In genomic region chr17:31069845-31070244, GRCm38 (mm10) we compare ENCODE assay signal across 27 mouse cellular contexts. TPM values are rescaled to one million over a fixed set of nuclear protein-coding genes. Genes with fewer than 3 reads are reported as not detected.
A peak's percentile ranks its signal among the peaks of the same experiment; 100 is the strongest.
DNase-seq lines count a peak whose midpoint lies in the region; ATAC-seq and TF ChIP-seq lines count a peak whose summit lies in the region.
"Had no signal": no experiment of that assay in that cellular context is flagged by ENCODE, and none has a peak within 500 bp of the region (broad histone marks: within the 10 kb centered on the region; RNA-seq: fewer than 3 reads in every experiment).

No protein-coding gene starts in this region.

- peaks cover 18% of the 10 kb centered on the region; the same call in 1 of the 2 replicates for H3K36me3 ChIP-seq in forebrain, embryonic 13.5 days (ENCODE audit: poor library complexity, severe bottlenecking)
- H3K36me3 ChIP-seq in forebrain, postnatal 0 days (ENCODE audit: insufficient read depth), result peaks cover 16% of the 10 kb centered on the region
- H3K36me3 ChIP-seq in hindbrain, embryonic 13.5 days, result peaks cover 22% of the 10 kb centered on the region
- no peaks in the 10 kb centered on the region for H3K36me3 ChIP-seq in hindbrain, embryonic 12.5 days
- H3K36me3 ChIP-seq in MEL (ENCODE audit: control insufficient read depth in 1 of 2, insufficient read depth in 2 of 2, low read length in 2 of 2), result peaks cover 0 to 50% of the 10 kb centered on the region in 2 experiments; a peak in 2 of 4 replicates
- H3K36me3 ChIP-seq in liver, embryonic 13.5 days, result no peaks in the 10 kb centered on the region
- H3K36me3 ChIP-seq: embryonic facial prominence, embryonic 15.5 days; heart, embryonic 12.5 days; limb, embryonic 15.5 days had no signal

- H3K4me2 ChIP-seq in forebrain, embryonic 13.5 days, result no peak overlapping the region
- H3K4me2 ChIP-seq in forebrain, postnatal 0 days (ENCODE audit: low read depth), result no peak overlapping the region
- no peak overlapping the region for H3K4me2 ChIP-seq in hindbrain, embryonic 13.5 days
- H3K4me2 ChIP-seq in hindbrain, embryonic 12.5 days (replicated peaks), result no peak overlapping the region
- H3K4me2 ChIP-seq in liver, embryonic 13.5 days, result no peak overlapping the region
- H3K4me2 ChIP-seq: embryonic facial prominence, embryonic 15.5 days; heart, embryonic 12.5 days; limb, embryonic 15.5 days had no signal

- DNase-seq in forebrain, postnatal 0 days, result no peak
- peak; percentile 59 for DNase-seq in MEL (ENCODE audit: low read depth, low spot score)
- DNase-seq in liver, embryonic 13.5 days, result no peak
- no peak for DNase-seq in adrenal gland, postnatal 4 days (ENCODE audit: low spot score in 2 of 2)
- DNase-seq: cerebellum, postnatal 10 days; gastrocnemius, postnatal 36 days; kidney, adult 8-10 months; kidney, postnatal 14 days; layer of hippocampus, postnatal 36 days; right cerebral cortex, postnatal 25 days had no signal

- peak; percentile 25 to 64; a peak in 3 of 4 replicates for TF ChIP-seq EP300 in MEL (IDR thresholded peaks at IDR 0.05; ENCODE audit: low read depth in 1 of 2, low read length in 2 of 2)

- no peaks in the 10 kb centered on the region for H3K9me3 ChIP-seq in forebrain, embryonic 13.5 days (replicated peaks)
- no peaks in the 10 kb centered on the region for H3K9me3 ChIP-seq in forebrain, postnatal 0 days (ENCODE audit: low read length)
- no peaks in the 10 kb centered on the region for H3K9me3 ChIP-seq in hindbrain, embryonic 13.5 days
- no peaks in the 10 kb centered on the region for H3K9me3 ChIP-seq in hindbrain, embryonic 12.5 days (replicated peaks)
- no peaks in the 10 kb centered on the region for H3K9me3 ChIP-seq in MEL (replicated peaks; ENCODE audit: insufficient read depth, low read length)
- no peaks in the 10 kb centered on the region for H3K9me3 ChIP-seq in liver, embryonic 13.5 days (replicated peaks)
- H3K9me3 ChIP-seq: embryonic facial prominence, embryonic 15.5 days; heart, embryonic 12.5 days; limb, embryonic 15.5 days had no signal

- no peak overlapping the region for H3K9ac ChIP-seq in forebrain, embryonic 13.5 days
- no peak overlapping the region for H3K9ac ChIP-seq in forebrain, postnatal 0 days
- H3K9ac ChIP-seq in hindbrain, embryonic 13.5 days, result no peak overlapping the region
- H3K9ac ChIP-seq in hindbrain, embryonic 12.5 days, result no peak overlapping the region
- no peak overlapping the region for H3K9ac ChIP-seq in MEL (ENCODE audit: control insufficient read depth, low read depth, low read length, poor library complexity, severe bottlenecking)
- no peak overlapping the region for H3K9ac ChIP-seq in liver, embryonic 13.5 days
- H3K9ac ChIP-seq: embryonic facial prominence, embryonic 15.5 days; heart, embryonic 12.5 days; limb, embryonic 15.5 days had no signal

- H3K27ac ChIP-seq in forebrain, embryonic 13.5 days, result peak overlapping the region; percentile 81
- no peak overlapping the region for H3K27ac ChIP-seq in forebrain, postnatal 0 days (ENCODE audit: low read depth, low read length)
- H3K27ac ChIP-seq in hindbrain, embryonic 13.5 days, result 0 out of 2 replicates have a peak overlapping the region, but pooled peaks have one; percentile 8
- no peak overlapping the region for H3K27ac ChIP-seq in hindbrain, embryonic 12.5 days
- H3K27ac ChIP-seq in MEL (ENCODE audit: control insufficient read depth, low read depth, low read length), result peak overlapping the region; percentile 75
- H3K27ac ChIP-seq in liver, embryonic 13.5 days, result 0 out of 2 replicates have a peak overlapping the region, but pooled peaks have one; percentile 16
- H3K27ac ChIP-seq: limb, embryonic 15.5 days had no signal

- no peak for TF ChIP-seq CTCF in forebrain, postnatal 0 days (IDR thresholded peaks at IDR 0.05; ENCODE audit: low read depth)
- no peak for TF ChIP-seq CTCF in MEL (IDR thresholded peaks at IDR 0.05 in 2 of 3, conservative IDR thresholded peaks at IDR 0.05 in 1 of 3; ENCODE audit: control insufficient read depth in 1 of 3, insufficient read depth in 1 of 3, low read depth in 2 of 3, low read length in 3 of 3, poor library complexity in 1 of 3, severe bottlenecking in 1 of 3)

- 81% methylated on average over 4 of the region's 4 CpGs for WGBS in forebrain, embryonic 13.5 days
- WGBS in forebrain, postnatal 0 days, result 80% methylated on average over 4 of the region's 4 CpGs
- WGBS in hindbrain, embryonic 13.5 days, result 86% methylated on average over 4 of the region's 4 CpGs
- WGBS in hindbrain, embryonic 12.5 days, result 86% methylated on average over 4 of the region's 4 CpGs
- 17% methylated on average over 4 of the region's 4 CpGs for WGBS in liver, embryonic 13.5 days (ENCODE audit: insufficient replicate concordance)

- no peak overlapping the region for H3K4me3 ChIP-seq in forebrain, embryonic 13.5 days
- no peak overlapping the region for H3K4me3 ChIP-seq in forebrain, postnatal 0 days (ENCODE audit: low read depth, low read length)
- H3K4me3 ChIP-seq in hindbrain, embryonic 13.5 days, result no peak overlapping the region
- no peak overlapping the region for H3K4me3 ChIP-seq in hindbrain, embryonic 12.5 days
- H3K4me3 ChIP-seq in MEL (ENCODE audit: control insufficient read depth in 1 of 2, insufficient read depth in 1 of 2, low read depth in 2 of 2, low read length in 2 of 2), result no peak overlapping the region
- H3K4me3 ChIP-seq in liver, embryonic 13.5 days (replicated peaks), result no peak overlapping the region
- H3K4me3 ChIP-seq: embryonic facial prominence, embryonic 15.5 days; heart, embryonic 12.5 days; layer of hippocampus, adult 2 months; limb, embryonic 15.5 days had no signal

- no peaks in the 10 kb centered on the region for H3K79me2 ChIP-seq in MEL (ENCODE audit: control insufficient read depth, insufficient read depth, low read length, poor library complexity)

- TF ChIP-seq RAD21 in MEL (IDR thresholded peaks at IDR 0.05; ENCODE audit: low read depth, low read length), result no peak

- no peak for ATAC-seq in forebrain, embryonic 13.5 days
- no peak for ATAC-seq in forebrain, postnatal 0 days
- no peak for ATAC-seq in hindbrain, embryonic 13.5 days (ENCODE audit: low FRiP score)
- no peak for ATAC-seq in hindbrain, embryonic 12.5 days (ENCODE audit: low FRiP score)
- peak; percentile 6; the same call in 1 of the 2 replicates for ATAC-seq in liver, embryonic 13.5 days (ENCODE audit: low read depth)
- ATAC-seq: inflammation-experienced regulatory T-cells, adult 6 months; lung, postnatal 0 days; midbrain, embryonic 16.5 days had no signal

- no peaks in the 10 kb centered on the region for H3K27me3 ChIP-seq in forebrain, embryonic 13.5 days
- no peaks in the 10 kb centered on the region for H3K27me3 ChIP-seq in forebrain, postnatal 0 days (ENCODE audit: insufficient read depth, low read length)
- no peaks in the 10 kb centered on the region for H3K27me3 ChIP-seq in hindbrain, embryonic 13.5 days
- H3K27me3 ChIP-seq in hindbrain, embryonic 12.5 days, result no peaks in the 10 kb centered on the region
- no peaks in the 10 kb centered on the region for H3K27me3 ChIP-seq in MEL (ENCODE audit: control insufficient read depth in 1 of 2, insufficient read depth in 2 of 2, low read length in 2 of 2)
- H3K27me3 ChIP-seq in liver, embryonic 13.5 days, result no peaks in the 10 kb centered on the region
- H3K27me3 ChIP-seq: embryonic facial prominence, embryonic 15.5 days; heart, embryonic 12.5 days; limb, embryonic 15.5 days had no signal

- TF ChIP-seq POLR2A in MEL (IDR thresholded peaks at IDR 0.05; ENCODE audit: control insufficient read depth in 1 of 2, insufficient read depth in 1 of 2, low read depth in 1 of 2, low read length in 2 of 2, poor library complexity in 1 of 2), result no peak

- H3K4me1 ChIP-seq in forebrain, embryonic 13.5 days, result peaks cover 59% of the 10 kb centered on the region
- H3K4me1 ChIP-seq in forebrain, postnatal 0 days (ENCODE audit: insufficient read depth), result peaks cover 31% of the 10 kb centered on the region
- peaks cover 74% of the 10 kb centered on the region for H3K4me1 ChIP-seq in hindbrain, embryonic 13.5 days (replicated peaks)
- H3K4me1 ChIP-seq in hindbrain, embryonic 12.5 days, result peaks cover 60% of the 10 kb centered on the region
- H3K4me1 ChIP-seq in MEL (ENCODE audit: control insufficient read depth in 1 of 2, insufficient read depth in 2 of 2, low read length in 2 of 2), result peaks cover 37 to 57% of the 10 kb centered on the region in 2 experiments
- peaks cover 71% of the 10 kb centered on the region for H3K4me1 ChIP-seq in liver, embryonic 13.5 days (replicated peaks)

TF ChIP-seq in MEL, 35 proteins besides CTCF, POLR2A, EP300 and RAD21 (continues in another document):
- TF ChIP-seq TCF12 (IDR thresholded peaks at IDR 0.05; ENCODE audit: low read depth, low read length) (peak; percentile 68), TBP (IDR thresholded peaks at IDR 0.05; ENCODE audit: low read depth, low read length) (no peak), MEF2A (IDR thresholded peaks at IDR 0.05; ENCODE audit: extremely low read depth, insufficient replicate concordance, low read depth, low read length, poor library complexity, severe bottlenecking) (no peak)

RNA-seq across cellular contexts. Expression of gene Abcg1, which starts 12.4 kb away (rescaled TPM):
- polyA plus RNA-seq in forebrain, embryonic 13.5 days (2015; fragmentation: Nextera tagmentation; extraction: Ambion mirVana), result 18.2 and 18.7 TPM in 2 replicates
- 16.8 and 24.2 TPM in 2 replicates for total RNA-seq in forebrain, postnatal 0 days (2014; rRNA removed)
- 11.1 and 16.1 TPM in 2 replicates for polyA plus RNA-seq in forebrain, postnatal 0 days (2015; fragmentation: Nextera tagmentation; extraction: Ambion mirVana)
- 19.3 and 21.5 TPM in 2 replicates for polyA plus RNA-seq in hindbrain, embryonic 13.5 days (2015; fragmentation: Nextera tagmentation; extraction: Ambion mirVana)
- 15.3 and 17.5 TPM in 2 replicates for polyA plus RNA-seq in hindbrain, embryonic 12.5 days (2016; fragmentation: Nextera tagmentation; extraction: Ambion mirVana)
- 10.4 and 11.6 TPM in 2 replicates for total RNA-seq in MEL (2012; rRNA removed)
- 10 to 100 TPM in 1 of 2 experiments, not detected in 1; 18.0 TPM for polyA plus RNA-seq in MEL (2012; ENCODE audit: insufficient read depth in 1 of 2, insufficient read length in 2 of 2, low read depth in 1 of 2, low replicate concordance in 2 of 2, missing spikeins in 1 of 2)
- polyA plus RNA-seq in liver, embryonic 13.5 days (2015; fragmentation: Nextera tagmentation; extraction: Ambion mirVana), result 6.1 and 6.2 TPM in 2 replicates
- total RNA-seq in adrenal gland, postnatal 4 days (2021), result 10 to 100 TPM; 15.4 to 17.2 TPM

RNA-seq across cellular contexts. Expression of gene Tff3, which starts 59.6 kb away (rescaled TPM):
- 0.52 and 0.54 TPM in 2 replicates for polyA plus RNA-seq in forebrain, embryonic 13.5 days (2015; fragmentation: Nextera tagmentation; extraction: Ambion mirVana)
- not detected in 2 replicates for total RNA-seq in forebrain, postnatal 0 days (2014; rRNA removed)
- 0.35 TPM in 1 of 2 replicates, not detected in the other for polyA plus RNA-seq in forebrain, postnatal 0 days (2015; fragmentation: Nextera tagmentation; extraction: Ambion mirVana)
- 3.5 and 3.9 TPM in 2 replicates for polyA plus RNA-seq in hindbrain, embryonic 13.5 days (2015; fragmentation: Nextera tagmentation; extraction: Ambion mirVana)
- polyA plus RNA-seq in hindbrain, embryonic 12.5 days (2016; fragmentation: Nextera tagmentation; extraction: Ambion mirVana), result 0.53 TPM in 1 of 2 replicates, not detected in the other
- not detected in 2 replicates for total RNA-seq in MEL (2012; rRNA removed)
- polyA plus RNA-seq in MEL (2012; ENCODE audit: insufficient read depth in 1 of 2, insufficient read length in 2 of 2, low read depth in 1 of 2, low replicate concordance in 2 of 2, missing spikeins in 1 of 2), result not detected
- 4.7 and 6.0 TPM in 2 replicates for polyA plus RNA-seq in liver, embryonic 13.5 days (2015; fragmentation: Nextera tagmentation; extraction: Ambion mirVana)
- not detected for total RNA-seq in adrenal gland, postnatal 4 days (2021)
- total RNA-seq: adrenal gland, adult 18-20 months; gastrocnemius, postnatal 36 days; hematopoietic stem cell, adult 5-6 weeks; layer of hippocampus, adult 2 months; layer of hippocampus, postnatal 36 days; left cerebral cortex, postnatal 14 days; megakaryocyte, adult 5-6 weeks; neutrophil, adult 5-6 weeks had no signal
- polyA plus RNA-seq: C2C12; embryonic facial prominence, embryonic 15.5 days; heart, embryonic 12.5 days; inflammation-experienced regulatory T-cells, adult 6 months; lung, postnatal 0 days; spleen, adult 2 months had no signal

Comparison
In these comparisons a context has a peak if more than half of its experiments do, and no peak if none do; other contexts are left out.
1. H3K27ac ChIP-seq: peak in forebrain, embryonic 13.5 days (single experiment), hindbrain, embryonic 13.5 days (single experiment), MEL (single experiment) and liver, embryonic 13.5 days (single experiment); none in forebrain, postnatal 0 days (single experiment) and hindbrain, embryonic 12.5 days (single experiment).